Mouse (Mus musculus) ovary, postnatal 10 days (tissue): ENCODE results near the gene Rptor.

Source experiments
- DNase-seq: peaks from one replicate; pipeline ENCODE4 v3.0.0; 2022; ENCODE audit warnings: low spot score

Gene Rptor

DNA sequence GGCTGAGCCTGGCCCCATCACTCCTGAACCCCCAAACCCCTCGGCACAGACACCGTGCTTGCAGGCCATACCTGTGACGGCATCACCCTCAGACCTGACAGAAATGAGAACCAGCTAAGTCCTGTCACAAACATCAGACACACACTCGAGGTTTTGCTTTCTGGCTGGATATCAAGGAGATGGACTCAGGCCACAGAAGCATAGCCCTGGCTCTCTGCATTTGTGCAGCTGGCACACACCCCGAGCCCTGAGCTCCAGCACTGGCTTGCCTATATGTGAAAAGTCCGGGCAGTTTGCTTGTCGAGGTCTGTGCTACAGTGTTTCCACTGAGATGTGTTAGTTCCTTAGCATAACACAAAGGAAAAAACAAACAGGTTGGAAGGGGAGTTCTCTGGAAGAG lies 305.0 kb downstream of the Rptor start:
- no peak for DNase-seq

DNA sequence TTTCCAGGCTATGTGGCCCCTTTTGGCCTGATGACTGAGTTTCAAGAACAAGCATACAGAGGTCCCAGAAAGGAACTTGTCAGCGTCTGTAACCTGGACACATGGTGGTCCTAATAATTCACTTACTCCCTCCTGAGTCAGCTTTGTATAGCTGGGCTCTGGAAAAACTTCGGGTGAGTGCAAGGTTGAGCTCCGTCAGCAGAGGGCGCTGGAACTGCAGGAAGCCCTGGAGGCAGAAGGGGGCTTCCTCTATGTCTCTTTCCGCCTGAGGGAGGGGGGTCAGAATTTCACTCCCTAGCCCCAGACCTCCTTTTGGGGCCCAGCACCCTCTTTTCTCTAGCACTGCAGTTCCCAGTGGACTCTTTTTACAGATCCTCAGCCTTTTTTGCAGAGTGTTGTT lies 306.7 kb downstream of the Rptor start:
- DNase-seq = peak; percentile 45

- DNase-seq = no peak
Observed at GRCm38 (mm10) chr11:119912845-119913244, 310.1 kb downstream of the Rptor start.

DNA sequence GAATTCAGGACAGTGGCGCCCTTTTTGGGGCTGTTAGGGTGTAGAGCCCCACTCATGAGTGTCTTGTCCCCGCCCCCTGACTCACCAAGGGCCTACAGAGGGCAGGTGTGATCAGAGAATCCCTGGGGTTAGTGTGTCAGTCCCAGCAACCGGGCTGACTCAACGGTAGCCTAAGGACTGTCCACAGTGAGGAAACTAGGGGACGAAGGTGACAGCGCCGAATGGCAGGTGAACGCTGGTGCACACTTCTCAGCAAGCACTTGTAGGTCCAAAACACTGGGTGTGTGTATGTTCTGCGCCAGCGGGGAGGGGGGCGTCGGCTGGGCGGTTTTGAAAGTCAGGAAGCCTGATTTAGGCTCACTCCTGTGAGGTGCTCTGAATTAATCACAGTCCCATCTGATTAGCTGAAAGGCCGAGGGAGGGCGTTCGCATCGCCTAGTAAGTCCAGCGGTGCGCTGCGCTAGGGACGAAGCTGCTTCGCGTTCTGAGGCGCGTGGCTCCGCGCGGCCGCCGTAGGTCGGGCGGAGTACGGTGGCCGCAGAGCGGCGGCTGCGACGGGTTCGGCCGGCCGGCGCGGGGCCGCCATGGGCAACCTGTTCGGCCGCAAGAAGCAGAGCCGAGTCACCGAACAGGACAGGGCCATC lies 310.7 kb downstream of the Rptor start, which contains the start of gene Chmp6:
TSS of gene Chmp6 (plus strand) at position 151 of the 644 bp plus-strand sequence.
- peak; percentile 94 for DNase-seq

DNA sequence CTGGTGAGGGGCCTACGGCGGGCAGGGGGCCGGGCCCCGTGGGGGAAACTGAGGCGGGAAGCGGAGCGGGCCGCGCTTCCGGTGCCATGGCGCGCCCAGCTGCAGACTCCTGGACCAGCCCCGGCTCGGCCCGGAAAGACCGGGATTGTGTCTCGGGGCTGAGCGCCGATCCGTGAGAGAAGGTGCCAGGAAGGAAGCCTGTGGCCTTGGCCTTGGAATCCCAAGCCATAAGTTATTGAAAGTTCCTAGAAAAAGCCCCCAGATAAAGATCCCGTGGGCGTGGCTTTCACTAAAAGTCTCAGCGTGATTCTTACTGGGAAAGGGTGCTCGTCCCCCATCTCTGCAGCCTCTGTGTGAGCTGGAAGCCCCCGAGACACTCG lies 311.2 kb downstream of the Rptor start:
- no peak for DNase-seq

- no peak for DNase-seq
Observed at GRCm38 (mm10) chr11:119914381-119914780, 311.7 kb downstream of the Rptor start.

DNA sequence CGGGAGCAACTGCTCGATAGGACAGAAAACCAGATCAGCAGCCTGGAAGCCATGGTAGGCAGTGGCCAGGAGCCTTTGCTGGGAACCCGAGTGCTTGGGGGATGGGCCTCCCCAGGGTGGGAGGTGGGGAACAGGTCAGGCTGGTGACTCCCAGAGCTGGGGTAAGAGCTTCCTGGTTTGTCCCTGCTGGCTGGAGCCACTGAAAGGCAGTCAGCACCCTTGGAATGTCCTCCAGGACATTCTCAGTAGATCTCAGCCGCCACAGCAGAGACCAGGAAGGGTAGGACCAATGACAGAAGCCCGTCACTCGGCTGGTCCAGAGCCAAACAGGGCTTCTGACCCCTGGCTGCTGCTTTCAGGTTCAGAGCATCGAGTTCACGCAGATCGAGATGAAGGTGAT lies 313.0 kb downstream of the Rptor start:
- DNase-seq = no peak

DNA sequence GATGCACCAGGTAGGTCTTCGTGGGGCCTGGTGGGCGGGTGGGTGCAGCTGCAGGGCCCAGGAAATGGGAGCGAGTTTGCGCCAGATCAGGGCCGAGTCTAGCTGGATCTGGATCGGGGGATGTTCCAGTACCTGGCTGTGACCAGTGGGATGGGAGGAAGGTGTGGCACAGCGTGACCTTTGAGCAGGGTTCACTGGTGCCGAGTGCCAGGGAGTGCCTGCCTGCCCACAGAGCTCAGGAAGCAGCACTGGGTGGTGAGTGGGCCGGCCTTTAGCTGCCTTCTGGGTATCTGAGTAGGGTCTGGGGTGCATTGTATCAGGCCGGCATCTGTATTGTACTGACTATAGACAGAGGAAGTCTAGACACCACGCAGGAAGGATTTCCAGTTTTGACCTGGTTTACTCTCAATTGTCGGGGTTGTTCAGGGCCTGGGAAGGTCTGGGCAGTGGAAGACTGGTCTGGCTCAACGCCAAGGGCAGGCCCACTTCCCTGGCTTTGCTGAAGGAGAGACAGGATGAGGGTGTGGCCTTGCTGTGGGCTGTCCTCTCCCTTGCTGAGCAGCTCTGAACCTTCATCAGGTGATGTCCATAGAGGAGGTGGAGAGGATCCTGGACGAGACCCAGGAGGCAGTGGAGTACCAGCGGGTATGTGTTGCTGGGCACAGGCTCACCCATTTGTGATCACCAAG lies 313.5 kb downstream of the Rptor start:
- DNase-seq = no peak

- DNase-seq = no peak
Observed at GRCm38 (mm10) chr11:119916834-119917469, 314.2 kb downstream of the Rptor start.

- no peak for DNase-seq
Observed at GRCm38 (mm10) chr11:119918521-119918920, 315.8 kb downstream of the Rptor start.

DNA sequence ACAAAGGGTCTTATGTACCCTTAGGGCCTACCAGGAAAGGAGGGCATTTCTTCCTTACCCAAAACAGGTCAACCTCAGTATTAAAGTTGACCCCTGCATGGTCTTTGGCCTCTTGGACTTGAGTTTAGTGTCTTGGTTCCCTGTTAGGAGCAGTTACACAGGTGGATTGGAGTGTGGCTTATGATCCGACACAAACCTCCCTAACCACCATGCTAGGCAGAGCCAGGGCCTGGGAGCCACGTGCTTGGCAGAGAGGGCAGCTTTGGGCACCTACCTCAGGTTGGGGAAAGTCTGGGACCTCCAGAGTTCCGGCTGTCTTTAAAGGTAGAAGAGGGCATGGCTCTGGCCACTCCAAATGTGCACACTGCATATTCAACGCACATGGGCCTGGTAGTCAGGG lies 316.7 kb downstream of the Rptor start:
- DNase-seq = no peak

- DNase-seq = no peak
Observed at GRCm38 (mm10) chr11:119919897-119920296, 317.2 kb downstream of the Rptor start.

DNA sequence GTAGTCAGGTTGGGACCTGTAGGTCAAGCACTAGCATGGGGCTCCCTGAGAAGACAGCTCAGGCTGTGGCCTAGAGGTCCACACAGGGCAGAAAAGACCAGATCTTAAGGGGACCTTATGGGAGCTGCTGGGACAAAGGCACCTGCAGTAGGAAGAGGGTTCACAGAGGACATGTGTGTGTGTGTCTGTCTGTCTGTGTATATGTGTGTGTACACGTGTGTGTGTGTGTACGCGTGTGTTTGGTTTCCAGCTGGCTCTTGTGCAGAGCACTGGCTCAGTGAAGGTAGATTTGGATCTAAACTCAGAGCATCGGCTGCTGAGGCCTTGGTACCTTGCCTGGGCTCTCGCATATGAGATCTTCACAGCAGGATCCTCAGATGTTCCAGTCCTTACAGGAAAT lies 318.0 kb downstream of the Rptor start:
- DNase-seq = no peak

DNA sequence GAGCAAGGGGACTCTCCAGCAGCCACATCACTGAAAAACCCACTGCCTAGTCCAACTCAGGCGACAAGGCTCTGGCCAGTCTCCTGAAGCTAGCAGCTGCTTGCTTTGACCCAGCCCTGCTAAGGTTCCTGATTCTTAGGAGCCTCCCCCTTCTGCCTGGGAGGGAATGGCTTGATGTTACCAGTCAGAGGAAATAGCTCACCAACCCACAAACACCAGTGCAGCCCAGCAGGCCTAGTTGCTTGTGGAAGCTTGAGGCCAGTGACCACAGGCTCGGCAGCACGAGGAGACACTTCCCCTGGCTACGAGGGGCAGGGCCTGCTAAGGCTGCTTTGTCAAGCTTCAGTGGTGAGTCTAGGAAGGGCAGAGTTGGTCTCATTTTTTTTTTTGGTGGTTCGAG lies 322.5 kb downstream of the Rptor start:
- DNase-seq = no peak

DNA sequence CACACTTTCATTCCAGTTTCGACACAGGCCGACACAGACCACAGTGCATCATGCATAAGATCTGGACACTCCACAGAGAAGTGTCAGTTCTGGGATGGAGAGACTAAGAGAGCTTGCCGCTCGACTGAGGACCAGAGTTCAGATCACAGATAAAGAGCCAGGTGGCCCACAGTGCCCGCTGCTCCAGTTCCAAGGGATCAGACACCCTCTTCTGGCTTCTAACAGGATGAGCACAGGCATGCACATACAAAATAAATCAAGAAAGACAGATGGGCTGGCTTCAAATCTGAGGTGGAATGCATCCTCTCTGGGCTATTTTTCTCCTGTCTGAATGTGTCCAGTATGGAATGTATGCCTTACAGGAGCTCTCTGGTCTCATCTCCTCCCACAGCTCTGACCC lies 324.1 kb downstream of the Rptor start:
- no peak for DNase-seq

DNA sequence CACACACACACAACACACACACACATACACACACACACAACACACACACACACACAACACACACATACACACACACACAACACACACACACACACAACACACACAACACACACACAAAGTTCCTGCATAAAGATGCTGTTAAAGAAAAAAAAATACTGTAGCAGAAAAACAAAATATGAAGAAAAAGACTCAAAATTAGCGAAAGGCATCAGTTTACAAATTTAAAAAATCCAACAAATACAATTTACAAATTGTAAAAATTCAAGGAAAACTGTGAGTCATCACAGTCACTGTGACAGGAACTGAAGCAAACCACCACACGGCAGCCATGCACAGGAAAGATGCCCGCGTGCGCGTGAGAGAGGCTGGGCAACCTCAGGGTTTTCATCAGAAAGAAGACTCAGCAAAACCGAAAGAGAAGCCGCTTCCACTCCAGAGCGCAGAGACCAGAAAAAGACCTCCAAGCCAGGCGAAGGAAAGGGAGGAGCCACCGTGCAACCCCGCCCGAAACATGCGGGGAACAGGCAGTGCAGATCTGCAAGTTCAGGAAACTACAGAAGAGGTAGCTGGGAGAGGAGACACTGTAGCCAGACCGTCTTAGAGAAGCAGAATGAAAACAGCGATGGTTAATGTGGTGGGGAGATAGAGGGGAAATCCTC lies 325.4 kb downstream of the Rptor start:
- no peak for DNase-seq

DNA sequence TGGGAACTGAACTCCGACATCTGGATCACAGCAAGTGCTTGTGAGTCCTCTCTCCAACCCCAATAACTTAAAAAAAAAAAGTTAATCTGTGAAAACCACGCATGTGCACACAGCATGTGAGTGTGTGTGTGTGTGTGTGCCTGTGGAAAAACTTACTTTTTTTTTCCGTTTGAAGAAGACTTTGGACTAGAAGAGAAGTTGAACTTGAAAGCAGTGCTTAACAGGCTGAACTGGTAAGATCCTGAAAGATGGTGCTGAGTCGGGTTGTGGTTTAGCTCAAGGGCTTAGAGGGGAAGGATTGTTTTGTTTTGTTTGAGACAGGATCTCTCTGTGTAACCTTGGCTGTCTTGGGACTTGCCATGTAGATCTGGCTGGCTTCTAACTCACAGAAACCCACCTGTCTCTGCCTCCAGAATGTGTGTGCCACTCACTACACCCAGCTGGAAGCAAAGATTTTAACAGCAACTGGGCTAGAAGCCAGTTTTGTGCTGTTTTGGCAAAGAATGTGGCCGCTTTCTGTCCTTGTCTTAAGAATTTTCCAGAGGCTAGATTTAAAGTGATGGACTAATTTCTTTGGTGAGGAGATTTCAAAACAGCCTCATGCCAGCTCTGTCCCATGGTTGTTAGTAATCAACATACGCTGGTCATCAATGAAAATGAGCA lies 327.0 kb downstream of the Rptor start:
- DNase-seq = no peak

DNA sequence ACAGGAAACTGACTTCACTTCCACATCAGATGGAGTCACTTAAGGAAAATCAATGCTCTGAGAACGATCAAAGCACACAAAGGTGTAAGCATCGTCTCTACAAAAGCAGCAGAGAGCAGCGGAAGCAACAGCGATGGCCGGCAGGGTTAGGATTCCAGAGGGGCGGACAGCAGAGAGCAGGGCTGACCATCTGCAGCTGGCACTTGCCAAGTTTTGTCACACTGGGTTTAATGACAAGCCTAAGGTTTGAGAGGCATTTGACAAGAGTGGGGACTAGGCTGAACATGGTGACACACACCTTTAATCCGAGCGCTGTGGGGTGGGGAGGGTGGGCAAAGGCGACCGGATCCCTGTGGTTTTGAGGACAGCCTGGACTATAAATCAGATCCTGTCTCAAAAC lies 329.1 kb downstream of the Rptor start:
- no peak for DNase-seq

DNA sequence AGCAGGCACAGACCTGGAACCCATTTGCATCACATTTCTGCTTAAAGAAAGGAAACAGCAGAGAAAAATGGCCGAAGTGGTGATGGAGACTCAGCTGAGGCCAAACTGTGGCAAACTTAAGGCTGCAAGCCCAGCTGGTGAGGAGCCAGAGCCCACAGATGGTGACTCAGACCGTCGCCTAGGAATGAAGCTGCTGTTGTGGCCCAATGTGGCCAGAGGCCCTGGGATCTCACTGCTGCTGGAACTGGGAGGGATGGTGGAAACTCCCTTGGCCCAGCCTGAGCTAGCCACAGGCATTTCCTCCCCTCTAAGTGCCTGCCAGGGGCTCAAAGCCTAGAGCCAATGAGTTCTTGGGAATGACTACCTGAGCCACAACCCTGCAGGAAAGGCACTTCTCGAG lies 330.4 kb downstream of the Rptor start:
- no peak for DNase-seq

- no peak for DNase-seq
Observed at GRCm38 (mm10) chr11:119933819-119934583, 331.3 kb downstream of the Rptor start.

DNA sequence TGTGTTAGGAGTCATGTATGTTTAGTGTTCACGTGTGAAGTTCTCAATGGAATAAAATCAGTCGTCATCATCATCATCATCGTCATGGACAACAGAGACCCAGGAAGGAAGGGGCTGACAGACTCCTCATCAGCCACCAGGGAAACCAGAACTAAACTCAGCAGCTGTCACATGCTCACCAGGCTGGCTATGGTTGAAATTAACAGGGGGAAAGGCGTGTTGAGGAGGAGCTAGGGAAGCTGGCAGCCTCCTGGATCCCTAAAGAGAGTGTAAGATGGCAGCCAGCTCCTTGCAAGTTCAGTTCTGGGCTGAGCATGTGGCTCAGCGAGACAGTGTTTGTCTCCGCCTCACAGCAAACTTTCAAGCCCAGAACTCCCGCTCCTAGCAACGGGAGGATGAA lies 332.1 kb downstream of the Rptor start:
- no peak for DNase-seq

DNA sequence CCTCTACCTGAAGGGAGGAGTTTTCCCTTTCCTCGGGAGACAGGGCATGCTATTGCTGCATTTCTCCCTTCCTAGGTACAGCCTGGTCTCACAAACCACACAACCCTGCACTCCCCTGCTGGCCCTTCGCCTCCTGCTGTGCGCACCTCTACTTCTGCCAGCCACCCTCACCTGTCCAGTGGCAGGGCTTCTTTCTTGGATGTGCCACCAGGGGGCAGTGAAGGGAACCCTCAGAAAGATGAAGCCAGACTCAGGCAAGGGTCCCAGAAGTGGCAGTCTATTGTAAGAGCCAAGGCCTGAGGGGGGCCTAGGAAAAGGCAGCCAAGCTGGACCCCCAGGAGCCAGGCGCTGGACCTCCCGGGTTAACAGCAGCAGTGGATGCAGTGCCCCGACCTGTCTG lies 332.8 kb downstream of the Rptor start:
- DNase-seq = no peak
